Mouse (Mus musculus) ovary, postnatal 36 days (tissue): Measurements from ENCODE around the gene N4bp3.
"Not testable (repeated sequence)": the region's sequence is repeated elsewhere in the genome, so short reads cannot be mapped to it uniquely, and the experiment has no call there.

Source experiments
- DNase-seq: peaks from one replicate; pipeline ENCODE4 v3.0.0; 2022; ENCODE audit warnings: low spot score, mixed read lengths

N4bp3 gene

GRCm38 (mm10) chr11:51650691-51651515 lies at the start of gene N4bp3, which contains the start of gene D930048N14Rik:
TSS of gene N4bp3 (minus strand) at chr11:51650842.
TSS of gene D930048N14Rik (plus strand) at chr11:51650954.
- peak; percentile 80 for DNase-seq

GRCm38 (mm10) chr11:51694984-51695383 lies 44.3 kb upstream of the N4bp3 start:
- no peak for DNase-seq

GRCm38 (mm10) chr11:51690597-51690996 lies 40.0 kb upstream of the N4bp3 start:
- not testable (repeated sequence) for DNase-seq

- DNase-seq, result no peak
Measured at GRCm38 (mm10) chr11:51689343-51689742, 38.7 kb upstream of the N4bp3 start.

- peak; percentile 100 for DNase-seq
Measured at GRCm38 (mm10) chr11:51688330-51689328, 38.0 kb upstream of the N4bp3 start, which contains the start of gene 0610009B22Rik. TSS of gene 0610009B22Rik (minus strand) at chr11:51688874.

- no peak for DNase-seq
Measured at GRCm38 (mm10) chr11:51681976-51682374, 31.3 kb upstream of the N4bp3 start.

GRCm38 (mm10) chr11:51681324-51681975 lies 30.8 kb upstream of the N4bp3 start:
- peak; percentile 85 for DNase-seq

GRCm38 (mm10) chr11:51679466-51679865 lies 28.8 kb upstream of the N4bp3 start:
- DNase-seq, result no peak

GRCm38 (mm10) chr11:51677737-51678418 lies 27.2 kb upstream of the N4bp3 start:
- DNase-seq, result no peak

- DNase-seq, result no peak
Measured at GRCm38 (mm10) chr11:51675386-51675785, 24.7 kb upstream of the N4bp3 start.

- DNase-seq, result peak; percentile 56
Measured at GRCm38 (mm10) chr11:51673291-51673690, 22.6 kb upstream of the N4bp3 start.

- no peak for DNase-seq
Measured at GRCm38 (mm10) chr11:51671376-51671775, 20.7 kb upstream of the N4bp3 start.

GRCm38 (mm10) chr11:51670846-51671245 lies 20.2 kb upstream of the N4bp3 start:
- no peak for DNase-seq

- not testable (repeated sequence) for DNase-seq
Measured at GRCm38 (mm10) chr11:51664747-51665146, 14.1 kb upstream of the N4bp3 start.

GRCm38 (mm10) chr11:51662632-51663031 lies 12.0 kb upstream of the N4bp3 start:
- DNase-seq, result no peak

- no peak for DNase-seq
Measured at GRCm38 (mm10) chr11:51661867-51662365, 11.3 kb upstream of the N4bp3 start.

- DNase-seq, result peak; percentile 38
Measured at GRCm38 (mm10) chr11:51658705-51659104, 8.1 kb upstream of the N4bp3 start.

GRCm38 (mm10) chr11:51658291-51658690 lies 7.6 kb upstream of the N4bp3 start:
- DNase-seq, result no peak

GRCm38 (mm10) chr11:51656798-51657521 lies 6.3 kb upstream of the N4bp3 start:
- DNase-seq, result peak; percentile 24

- no peak for DNase-seq
Measured at GRCm38 (mm10) chr11:51654891-51655290, 4.2 kb upstream of the N4bp3 start.
